Mouse (Mus musculus): ENCODE measurements at regions not wholly inside any gene's neighbourhood (a gene's known extent, or its start where the extent isn't known, plus 50 kb on each side); places are given as distances from the start of the nearest gene placed in this dataset.
"Not testable (repeated sequence)": the region's sequence is repeated elsewhere in the genome, so short reads cannot be mapped to it uniquely, and the experiment has no call there.

GRCm38 (mm10) chr12:15456369-15456768 lies 360.4 kb downstream of the Trib2 start:
- H3K27ac ChIP-seq (ENCODE audit: low read length); H3K9ac ChIP-seq (ENCODE audit: low read depth, low read length); H3K27me3 ChIP-seq (ENCODE audit: control insufficient read depth, insufficient read depth, low read depth, low read length); H3K9me3 ChIP-seq (replicated peaks; ENCODE audit: control insufficient read depth, low read length, poor library complexity, severe bottlenecking); H3K36me3 ChIP-seq (ENCODE audit: control insufficient read depth, insufficient read depth, low read length); H3K4me1 ChIP-seq (ENCODE audit: control insufficient read depth, insufficient read depth, low read length); H3K4me3 ChIP-seq (ENCODE audit: low read depth, low read length); ATAC-seq; H3K4me2 ChIP-seq (ENCODE audit: low read length): not testable (repeated sequence)

GRCm38 (mm10) chr12:15455744-15456143 lies 361.0 kb downstream of the Trib2 start:
- H3K9me3 ChIP-seq (replicated peaks; ENCODE audit: control insufficient read depth, low read length, poor library complexity, severe bottlenecking) = no peaks in the 10 kb centered on the region
- ATAC-seq = no peak
- no peak overlapping the region for H3K4me2 ChIP-seq (ENCODE audit: low read length)
- no peaks in the 10 kb centered on the region for H3K36me3 ChIP-seq (ENCODE audit: control insufficient read depth, insufficient read depth, low read length)
- no peak overlapping the region for H3K27ac ChIP-seq (ENCODE audit: low read length)
- WGBS = 87% methylated on average over 2 of the region's 2 CpGs
- no peak overlapping the region for H3K9ac ChIP-seq (ENCODE audit: low read depth, low read length)
- H3K4me1 ChIP-seq (ENCODE audit: control insufficient read depth, insufficient read depth, low read length) = no peaks in the 10 kb centered on the region
- H3K27me3 ChIP-seq (ENCODE audit: control insufficient read depth, insufficient read depth, low read depth, low read length) = no peaks in the 10 kb centered on the region
- H3K4me3 ChIP-seq (ENCODE audit: low read depth, low read length) = no peak overlapping the region

GRCm38 (mm10) chr12:15449484-15449883 lies 367.2 kb downstream of the Trib2 start:
- Histone ChIP-seq H3K27me3 (ENCODE audit: control insufficient read depth, insufficient read depth, low read depth, low read length) (no peaks in the 10 kb centered on the region), H3K4me2 (ENCODE audit: low read length) (no peak overlapping the region), H3K27ac (ENCODE audit: low read length) (no peak overlapping the region), H3K4me3 (ENCODE audit: low read depth, low read length) (no peak overlapping the region), H3K36me3 (ENCODE audit: control insufficient read depth, insufficient read depth, low read length) (no peaks in the 10 kb centered on the region), H3K9me3 (replicated peaks; ENCODE audit: control insufficient read depth, low read length, poor library complexity, severe bottlenecking) (no peaks in the 10 kb centered on the region), H3K9ac (ENCODE audit: low read depth, low read length) (no peak overlapping the region), H3K4me1 (ENCODE audit: control insufficient read depth, insufficient read depth, low read length) (no peaks in the 10 kb centered on the region)
- WGBS = 82% methylated on average over 4 of the region's 4 CpGs
- ATAC-seq = no peak

GRCm38 (mm10) chr12:15416180-15416766 lies 400.4 kb downstream of the Trib2 start:
- no peak overlapping the region for H3K9ac ChIP-seq (ENCODE audit: low read depth, low read length)
- no peaks in the 10 kb centered on the region for H3K4me1 ChIP-seq (ENCODE audit: control insufficient read depth, insufficient read depth, low read length)
- no peak overlapping the region for H3K4me3 ChIP-seq (ENCODE audit: low read depth, low read length)
- H3K9me3 ChIP-seq (replicated peaks; ENCODE audit: control insufficient read depth, low read length, poor library complexity, severe bottlenecking) = no peaks in the 10 kb centered on the region
- ATAC-seq = peak; percentile 64; the same call in 1 of the 2 replicates
- H3K4me2 ChIP-seq (ENCODE audit: low read length) = no peak overlapping the region
- H3K36me3 ChIP-seq (ENCODE audit: control insufficient read depth, insufficient read depth, low read length) = no peaks in the 10 kb centered on the region
- no peaks in the 10 kb centered on the region for H3K27me3 ChIP-seq (ENCODE audit: control insufficient read depth, insufficient read depth, low read depth, low read length)
- no peak overlapping the region for H3K27ac ChIP-seq (ENCODE audit: low read length)
- WGBS = 11% methylated on average over 4 of the region's 4 CpGs

GRCm38 (mm10) chr12:15410419-15410818 lies 406.3 kb downstream of the Trib2 start:
- Histone ChIP-seq H3K9me3 (replicated peaks; ENCODE audit: control insufficient read depth, low read length, poor library complexity, severe bottlenecking) (no peaks in the 10 kb centered on the region), H3K36me3 (ENCODE audit: control insufficient read depth, insufficient read depth, low read length) (no peaks in the 10 kb centered on the region), H3K27ac (ENCODE audit: low read length) (no peak overlapping the region), H3K4me1 (ENCODE audit: control insufficient read depth, insufficient read depth, low read length) (no peaks in the 10 kb centered on the region; the same call in 1 of the 2 replicates), H3K4me2 (ENCODE audit: low read length) (no peak overlapping the region), H3K27me3 (ENCODE audit: control insufficient read depth, insufficient read depth, low read depth, low read length) (no peaks in the 10 kb centered on the region), H3K4me3 (ENCODE audit: low read depth, low read length) (no peak overlapping the region), H3K9ac (ENCODE audit: low read depth, low read length) (no peak overlapping the region)
- WGBS = 27% methylated on average over 3 of the region's 3 CpGs
- peak; percentile 54; the same call in 1 of the 2 replicates for ATAC-seq

GRCm38 (mm10) chr12:15407577-15407976 lies 409.1 kb downstream of the Trib2 start:
- not testable (repeated sequence) for H3K27me3 ChIP-seq (ENCODE audit: control insufficient read depth, insufficient read depth, low read depth, low read length); ATAC-seq; H3K4me1 ChIP-seq (ENCODE audit: control insufficient read depth, insufficient read depth, low read length); H3K9me3 ChIP-seq (replicated peaks; ENCODE audit: control insufficient read depth, low read length, poor library complexity, severe bottlenecking); H3K36me3 ChIP-seq (ENCODE audit: control insufficient read depth, insufficient read depth, low read length); H3K4me3 ChIP-seq (ENCODE audit: low read depth, low read length); H3K4me2 ChIP-seq (ENCODE audit: low read length); H3K9ac ChIP-seq (ENCODE audit: low read depth, low read length); H3K27ac ChIP-seq (ENCODE audit: low read length)
- 90% methylated on average over 3 of the region's 3 CpGs for WGBS

GRCm38 (mm10) chr12:15392641-15393040 lies 424.1 kb downstream of the Trib2 start:
- H3K36me3 ChIP-seq (ENCODE audit: control insufficient read depth, insufficient read depth, low read length) = no peaks in the 10 kb centered on the region
- no peak overlapping the region for H3K9ac ChIP-seq (ENCODE audit: low read depth, low read length)
- no peaks in the 10 kb centered on the region for H3K4me1 ChIP-seq (ENCODE audit: control insufficient read depth, insufficient read depth, low read length)
- no peak overlapping the region for H3K4me3 ChIP-seq (ENCODE audit: low read depth, low read length)
- H3K9me3 ChIP-seq (replicated peaks; ENCODE audit: control insufficient read depth, low read length, poor library complexity, severe bottlenecking) = no peaks in the 10 kb centered on the region
- WGBS = 70% methylated on average over 3 of the region's 3 CpGs
- ATAC-seq = no peak
- H3K27me3 ChIP-seq (ENCODE audit: control insufficient read depth, insufficient read depth, low read depth, low read length) = no peaks in the 10 kb centered on the region
- H3K27ac ChIP-seq (ENCODE audit: low read length) = no peak overlapping the region
- no peak overlapping the region for H3K4me2 ChIP-seq (ENCODE audit: low read length)

- Histone ChIP-seq H3K36me3 (ENCODE audit: control insufficient read depth, insufficient read depth, low read length) (no peaks in the 10 kb centered on the region), H3K27ac (ENCODE audit: low read length) (no peak overlapping the region), H3K9me3 (replicated peaks; ENCODE audit: control insufficient read depth, low read length, poor library complexity, severe bottlenecking) (no peaks in the 10 kb centered on the region), H3K4me1 (ENCODE audit: control insufficient read depth, insufficient read depth, low read length) (no peaks in the 10 kb centered on the region), H3K27me3 (ENCODE audit: control insufficient read depth, insufficient read depth, low read depth, low read length) (no peaks in the 10 kb centered on the region), H3K4me2 (ENCODE audit: low read length) (no peak overlapping the region), H3K9ac (ENCODE audit: low read depth, low read length) (no peak overlapping the region), H3K4me3 (ENCODE audit: low read depth, low read length) (no peak overlapping the region)
- ATAC-seq = no peak
- 80% methylated on average over 1 of the region's 1 CpGs for WGBS
Measured at GRCm38 (mm10) chr12:15388574-15388973, 428.1 kb downstream of the Trib2 start.

- no peaks in the 10 kb centered on the region for H3K36me3 ChIP-seq (ENCODE audit: control insufficient read depth, insufficient read depth, low read length)
- no peak overlapping the region for H3K9ac ChIP-seq (ENCODE audit: low read depth, low read length)
- ATAC-seq = no peak
- H3K27ac ChIP-seq (ENCODE audit: low read length) = no peak overlapping the region
- H3K4me3 ChIP-seq (ENCODE audit: low read depth, low read length) = no peak overlapping the region
- H3K9me3 ChIP-seq (replicated peaks; ENCODE audit: control insufficient read depth, low read length, poor library complexity, severe bottlenecking) = no peaks in the 10 kb centered on the region
- H3K4me2 ChIP-seq (ENCODE audit: low read length) = no peak overlapping the region
- 90% methylated on average over 1 of the region's 1 CpGs for WGBS
- H3K4me1 ChIP-seq (ENCODE audit: control insufficient read depth, insufficient read depth, low read length) = no peaks in the 10 kb centered on the region
- no peaks in the 10 kb centered on the region for H3K27me3 ChIP-seq (ENCODE audit: control insufficient read depth, insufficient read depth, low read depth, low read length)
Measured at GRCm38 (mm10) chr12:15357808-15358207, 458.9 kb downstream of the Trib2 start.

All from midbrain, embryonic 16.5 days (tissue).